In genomic region chr12:75927596-75927995, GRCm38 (mm10) we compare ENCODE assay signal across 14 mouse cellular contexts.
DNase-seq lines count a peak whose midpoint lies in the region; ATAC-seq and TF ChIP-seq lines count a peak whose summit lies in the region.
"Had no signal": no experiment of that assay in that cellular context is flagged by ENCODE, and none has a peak within 500 bp of the region (broad histone marks: within the 10 kb centered on the region; RNA-seq: fewer than 3 reads in every experiment).

No protein-coding gene starts in this region.

- no peaks in the 10 kb centered on the region for H3K27me3 ChIP-seq in intestine, embryonic 16.5 days (replicated peaks; ENCODE audit: control insufficient read depth, insufficient read depth, low read length)

- no peak for TF ChIP-seq CTCF in left cerebral cortex, adult 2 months (IDR thresholded peaks at IDR 0.05)

- no peaks in the 10 kb centered on the region for H3K9me3 ChIP-seq in intestine, embryonic 16.5 days (ENCODE audit: control insufficient read depth, low read length)

- WGBS in intestine, embryonic 16.5 days = 85% methylated on average over 1 of the region's 1 CpGs

- peak; percentile 56 for ATAC-seq in common myeloid progenitor, adult 5-6 weeks (replicated peaks; ENCODE audit: low read depth, poor library complexity, severe bottlenecking)
- ATAC-seq in intestine, embryonic 16.5 days = no peak
- ATAC-seq: intestine, postnatal 0 days had no signal

- H3K27ac ChIP-seq in intestine, embryonic 16.5 days (ENCODE audit: low read length) = no peak overlapping the region
- no peak overlapping the region for H3K27ac ChIP-seq in left cerebral cortex, adult 2 months

- no peak overlapping the region for H3K4me3 ChIP-seq in intestine, embryonic 16.5 days (ENCODE audit: low read length)
- no peak overlapping the region for H3K4me3 ChIP-seq in left cerebral cortex, adult 2 months

- intact Hi-C loops in left cerebral cortex, adult 2 months (cut with DNase I) = no loop called here

- H3K9ac ChIP-seq in intestine, embryonic 16.5 days (ENCODE audit: low read depth, low read length) = no peak overlapping the region

- DNase-seq in adrenal gland, postnatal 14 days = peak; percentile 12
- no peak for DNase-seq in adrenal gland, postnatal 4 days (ENCODE audit: low spot score in 2 of 2)
- peak; percentile 33 for DNase-seq in thymus, postnatal 0 days (ENCODE audit: low spot score)
- DNase-seq in thymus, postnatal 10 days (ENCODE audit: low spot score in 2 of 2) = no peak
- no peak for DNase-seq in left cerebral cortex, adult 2 months (ENCODE audit: extremely low spot score in 1 of 2, low spot score in 2 of 2)
- DNase-seq in gastrocnemius, adult 18-20 months (ENCODE audit: low spot score) = no peak
- DNase-seq: cerebellum, adult 9-11 months; gastrocnemius, postnatal 25 days; heart, postnatal 36 days; left cerebral cortex, postnatal 4 days had no signal

- peaks cover 5% of the 10 kb centered on the region for H3K36me3 ChIP-seq in intestine, embryonic 16.5 days (ENCODE audit: control insufficient read depth, insufficient read depth, low read length)

- H3K4me2 ChIP-seq in intestine, embryonic 16.5 days (ENCODE audit: low read depth, low read length) = no peak overlapping the region
- H3K4me2 ChIP-seq: midbrain, embryonic 11.5 days had no signal

- H3K4me1 ChIP-seq in intestine, embryonic 16.5 days (ENCODE audit: control insufficient read depth, insufficient read depth, low read length) = no peaks in the 10 kb centered on the region

Comparison
In these comparisons a context has a peak if more than half of its experiments do, and no peak if none do; other contexts are left out.
1. DNase-seq: peak in adrenal gland, postnatal 14 days (single experiment) and thymus, postnatal 0 days (single experiment); none in adrenal gland, postnatal 4 days (0 of 2), thymus, postnatal 10 days (0 of 2), left cerebral cortex, adult 2 months (0 of 2) and gastrocnemius, adult 18-20 months (single experiment).